Mouse (Mus musculus): ENCODE measurements around the gene Slc5a10.

Gene Slc5a10

DNA sequence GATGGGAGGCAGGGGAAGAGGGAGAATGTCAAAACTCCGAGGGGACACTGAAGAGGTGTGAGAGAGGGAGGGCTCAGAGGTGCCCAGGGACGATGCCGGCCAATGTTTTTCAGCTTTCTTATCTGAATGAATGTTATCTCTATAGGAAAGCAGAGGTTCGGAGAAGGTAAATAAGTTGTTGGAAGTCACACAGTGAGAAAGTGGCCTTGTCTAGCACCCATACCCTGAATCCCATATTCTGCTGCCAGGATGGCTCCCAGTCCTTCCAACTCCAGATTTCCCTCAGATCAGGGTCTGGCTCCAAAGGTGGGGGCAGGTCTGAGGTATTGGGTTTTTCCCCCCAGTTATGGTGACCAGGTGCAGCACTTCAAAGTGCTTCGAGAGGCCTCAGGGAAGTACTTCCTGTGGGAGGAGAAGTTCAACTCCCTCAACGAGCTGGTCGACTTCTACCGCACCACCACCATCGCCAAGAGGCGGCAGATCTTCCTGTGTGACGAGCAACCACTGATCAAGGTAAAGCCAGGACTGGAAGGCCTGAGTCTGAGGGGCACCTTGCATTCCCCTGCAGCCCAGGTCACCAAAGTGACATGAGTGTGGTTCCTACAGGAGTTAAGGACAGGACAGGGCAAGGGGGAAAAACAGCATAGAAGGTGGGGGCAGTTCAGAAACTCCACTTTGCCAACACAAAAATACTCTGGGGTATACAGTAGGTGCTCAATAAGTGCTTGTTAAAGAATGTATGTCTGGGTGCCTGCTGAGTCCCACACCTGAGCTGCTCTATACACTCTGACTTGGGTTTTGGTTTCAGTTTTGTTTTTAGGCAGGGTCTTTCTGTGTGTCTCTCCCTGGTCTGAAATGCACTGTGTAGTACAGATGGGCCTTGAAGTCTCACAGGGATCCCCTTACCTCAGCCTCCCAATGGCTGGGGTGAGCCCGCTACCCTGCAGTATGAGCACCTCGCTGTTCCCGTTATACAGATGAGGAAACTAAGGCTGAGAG is 50.8 kb downstream of the Slc5a10 start:
- in situ Hi-C loops (cut with MboI, MseI), result loop anchor here (5.0 kb wide), 1 partner anchor 33 kb away; no protein-coding TSS in a partner anchor

DNA sequence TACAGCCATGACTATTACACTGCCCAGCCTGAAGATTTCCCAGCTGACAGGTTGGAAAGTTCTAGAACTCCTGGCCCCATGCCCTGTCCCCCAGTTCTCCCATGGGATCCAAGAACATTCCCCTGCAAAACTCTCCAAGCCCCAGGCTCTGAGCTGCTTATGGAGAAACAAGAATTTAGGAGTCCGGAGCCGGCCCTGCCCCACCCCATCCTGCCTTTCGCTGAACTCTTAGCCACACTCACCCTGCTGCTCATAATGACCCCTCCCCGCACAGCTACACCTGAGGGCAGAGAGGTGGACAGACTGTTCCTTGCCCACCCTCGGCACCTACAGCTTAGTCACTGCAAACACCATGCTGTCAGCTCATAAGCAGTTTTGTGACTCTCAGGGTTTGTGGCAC is 52.8 kb downstream of the Slc5a10 start:
- in situ Hi-C loops (cut with MboI, MseI), result loop anchor here (5.0 kb wide), 1 partner anchor 35 kb away; no protein-coding TSS in a partner anchor

DNA sequence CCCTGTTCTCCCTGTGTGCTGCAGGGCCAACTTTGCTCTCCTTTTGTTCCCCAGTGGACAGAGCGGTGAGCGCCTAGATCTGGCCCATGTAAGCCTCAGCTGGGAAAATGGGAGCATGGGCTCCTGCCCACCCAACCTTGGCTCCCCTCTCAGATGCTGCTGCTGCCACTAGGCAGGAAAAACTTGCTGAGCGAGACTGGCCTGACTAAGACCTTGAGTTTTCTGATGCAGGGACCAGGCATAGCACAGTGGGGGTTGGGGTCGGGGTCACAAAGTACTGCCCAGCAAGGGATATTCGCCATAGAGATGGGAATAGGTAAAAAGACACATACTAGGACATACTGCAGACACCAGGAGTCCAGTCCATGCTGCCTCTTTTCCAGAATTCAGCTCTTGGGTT is 53.4 kb downstream of the Slc5a10 start:
- in situ Hi-C loops (cut with MboI, MseI), result loop anchor here (5.0 kb wide), 1 partner anchor 35 kb away; no protein-coding TSS in a partner anchor

DNA sequence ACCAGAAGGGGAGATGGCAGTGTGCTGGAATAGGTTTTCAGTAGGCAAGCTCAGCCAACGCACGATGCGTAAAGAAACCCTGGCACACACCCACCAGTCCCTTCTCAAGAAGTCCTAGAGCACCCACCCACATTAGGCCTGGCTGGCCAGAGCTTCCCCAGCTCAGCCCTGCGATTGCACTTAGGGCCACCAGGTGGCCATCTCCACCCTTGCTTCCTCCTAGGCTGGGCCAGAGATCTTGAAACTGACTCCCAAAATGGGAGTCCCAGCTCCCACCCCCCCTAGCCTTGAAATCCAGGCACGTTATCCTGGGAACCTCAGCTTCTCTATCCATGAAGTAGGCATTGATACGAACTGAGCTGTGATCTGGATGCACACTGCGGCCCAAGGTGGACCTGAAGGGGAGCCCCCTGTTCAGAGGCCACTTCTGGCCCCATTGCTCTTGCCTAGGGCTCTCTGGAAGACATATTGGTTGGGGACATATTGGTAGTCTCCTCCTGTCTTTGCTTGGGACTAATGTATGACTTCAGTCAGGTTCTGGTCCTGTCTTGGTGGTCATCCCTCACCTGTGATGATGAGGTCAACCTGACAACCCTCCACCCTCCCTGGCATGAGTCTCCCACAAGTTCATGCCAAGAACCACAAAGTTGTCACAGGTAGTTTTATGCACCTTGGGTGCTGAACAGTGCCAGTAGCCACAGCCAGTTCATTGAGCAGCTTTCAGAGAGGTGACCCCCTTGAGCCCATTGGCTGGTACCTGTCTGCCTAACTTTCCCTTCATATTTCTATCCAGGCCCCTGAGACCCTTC is 54.4 kb downstream of the Slc5a10 start:
- in situ Hi-C loops (cut with MboI, MseI), result loop anchor here (5.0 kb wide), 1 partner anchor 36 kb away; no protein-coding TSS in a partner anchor

DNA sequence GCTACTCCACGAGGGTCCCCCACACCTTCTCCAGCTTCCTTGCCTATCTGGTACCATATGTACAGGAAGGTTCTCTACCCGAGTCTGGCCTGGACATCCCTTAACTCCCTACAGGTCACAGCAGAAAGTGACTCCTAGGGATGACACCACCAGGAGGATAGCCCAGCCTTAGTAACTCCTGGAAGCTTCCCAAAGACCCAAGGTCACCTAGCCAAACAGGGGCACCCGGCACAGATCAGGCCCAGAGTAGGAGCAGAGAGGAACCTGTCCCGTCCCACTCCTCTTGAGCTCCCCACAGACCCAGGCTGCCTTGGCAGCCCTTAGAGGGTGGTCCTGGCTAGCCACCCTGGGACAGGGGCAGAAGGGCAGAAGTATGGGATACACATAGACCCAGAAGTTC is 55.2 kb downstream of the Slc5a10 start:
- in situ Hi-C loops (cut with MboI, MseI), result loop anchor here (5.0 kb wide), 1 partner anchor 37 kb away; no protein-coding TSS in a partner anchor

DNA sequence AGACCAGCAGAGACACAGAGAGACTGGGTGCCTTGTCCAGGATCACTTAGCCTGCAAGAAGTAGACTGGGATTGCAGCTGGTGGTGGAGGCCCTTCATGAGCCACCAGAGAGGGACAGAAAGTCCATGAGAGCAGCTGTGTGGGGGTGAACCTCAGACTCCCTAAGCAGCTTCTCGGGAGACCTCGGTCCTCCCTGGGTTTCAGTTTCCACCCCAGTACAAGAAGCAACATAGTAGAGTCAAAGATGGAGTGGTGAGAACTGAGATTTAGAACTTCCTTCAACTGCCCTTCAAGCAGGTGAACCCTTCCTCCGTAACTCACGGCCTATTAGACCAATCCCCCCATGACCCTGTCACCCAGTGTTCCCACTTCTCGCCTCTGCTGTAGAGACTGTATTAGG is 58.4 kb downstream of the Slc5a10 start:
- in situ Hi-C loops (cut with MboI, MseI), result loop anchor here (5.0 kb wide), 1 partner anchor 35 kb away; no protein-coding TSS in a partner anchor

DNA sequence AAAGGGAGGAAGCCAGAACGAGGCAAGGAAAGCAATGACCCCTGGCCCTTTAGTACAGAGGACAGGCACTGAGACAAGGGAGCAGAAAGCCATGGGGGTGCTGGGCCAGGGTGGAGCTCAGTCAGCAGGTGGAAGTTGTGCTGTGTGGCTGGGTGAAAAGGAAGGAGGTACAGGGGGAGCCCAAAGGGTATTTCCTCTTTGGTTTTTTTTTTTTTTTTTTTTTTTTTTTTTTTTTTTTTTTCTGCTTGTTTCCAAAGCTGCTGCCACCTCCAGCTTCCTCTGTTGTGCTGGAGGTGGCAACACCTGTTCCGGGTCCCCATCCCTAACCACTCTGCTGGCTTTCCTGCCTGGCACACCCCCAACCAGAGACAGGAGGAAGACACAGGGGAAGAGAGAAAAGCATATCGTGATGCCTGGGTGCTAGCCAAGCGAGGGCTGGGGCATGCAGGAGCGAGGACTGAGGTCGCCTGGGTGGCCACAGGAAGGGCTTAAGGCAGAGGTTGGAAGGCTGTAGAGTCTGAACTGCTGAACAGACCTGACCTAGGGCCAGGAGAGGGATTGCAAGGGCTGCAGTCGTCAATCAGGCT is 59.7 kb downstream of the Slc5a10 start:
- in situ Hi-C loops (cut with MboI, MseI), result loop anchor here (5.0 kb wide), 1 partner anchor 34 kb away; no protein-coding TSS in a partner anchor

DNA sequence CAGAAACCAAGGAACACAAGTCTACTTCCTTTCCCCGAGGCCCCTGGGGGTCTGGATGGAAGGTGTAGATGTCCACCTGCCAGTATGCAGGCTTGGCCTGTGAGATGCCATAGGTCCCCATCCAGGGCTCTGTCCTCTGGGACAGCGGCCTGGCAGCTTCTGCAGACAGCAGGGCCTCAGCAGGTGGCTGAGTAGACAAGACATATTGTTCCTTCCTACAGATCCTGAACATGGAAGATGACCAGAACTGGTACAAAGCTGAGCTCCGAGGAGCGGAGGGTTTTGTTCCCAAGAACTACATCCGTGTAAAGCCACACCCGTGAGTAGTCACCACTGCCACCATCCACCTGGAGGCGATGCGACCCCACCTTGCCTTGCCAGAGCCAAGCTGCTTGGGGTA is 60.6 kb downstream of the Slc5a10 start:
- in situ Hi-C loops (cut with MboI, MseI), result loop anchor here (5.0 kb wide), 1 partner anchor 33 kb away; no protein-coding TSS in a partner anchor

DNA sequence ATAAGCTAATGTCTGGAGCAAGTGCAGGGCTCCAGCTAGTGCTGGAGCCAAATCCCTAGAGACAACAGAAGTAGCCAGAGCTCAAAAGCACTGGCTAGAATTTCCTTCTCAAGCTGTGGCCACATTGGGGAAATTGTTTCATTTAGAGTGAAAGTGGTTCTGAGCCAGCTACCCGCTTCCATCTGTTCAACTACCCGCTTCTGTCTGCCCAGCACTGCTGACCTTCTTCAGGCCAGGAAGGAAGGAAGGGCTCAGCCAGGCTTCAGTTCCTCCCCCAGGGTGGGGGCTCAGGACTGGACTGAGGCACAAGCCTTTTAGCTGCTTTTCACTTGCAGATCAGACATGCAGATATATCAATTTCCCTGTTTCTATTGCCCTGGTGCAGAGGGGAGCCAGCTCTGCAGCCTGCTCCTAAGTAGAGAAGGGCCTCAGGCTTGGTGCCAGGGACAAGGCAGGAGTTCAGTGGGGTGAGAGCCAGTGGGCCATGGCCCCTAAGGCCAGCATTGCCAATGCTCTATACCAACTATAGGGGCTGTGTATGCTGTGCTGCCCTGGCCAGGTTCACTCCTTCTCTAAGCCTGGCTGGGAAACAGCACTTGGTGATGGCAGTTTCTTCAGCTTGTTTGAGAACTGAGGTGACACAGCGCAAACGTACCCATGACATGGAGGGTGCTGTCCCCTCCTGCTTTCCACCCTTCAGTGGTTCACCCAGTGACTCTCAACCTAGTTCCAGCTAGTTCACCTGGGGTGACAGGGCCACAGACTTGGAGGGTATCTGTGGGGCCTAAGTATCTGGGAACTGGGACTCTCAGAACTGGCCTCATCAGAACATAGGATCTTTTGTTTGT is 61.4 kb downstream of the Slc5a10 start:
- in situ Hi-C loops (cut with MboI, MseI), result no loop called here

DNA sequence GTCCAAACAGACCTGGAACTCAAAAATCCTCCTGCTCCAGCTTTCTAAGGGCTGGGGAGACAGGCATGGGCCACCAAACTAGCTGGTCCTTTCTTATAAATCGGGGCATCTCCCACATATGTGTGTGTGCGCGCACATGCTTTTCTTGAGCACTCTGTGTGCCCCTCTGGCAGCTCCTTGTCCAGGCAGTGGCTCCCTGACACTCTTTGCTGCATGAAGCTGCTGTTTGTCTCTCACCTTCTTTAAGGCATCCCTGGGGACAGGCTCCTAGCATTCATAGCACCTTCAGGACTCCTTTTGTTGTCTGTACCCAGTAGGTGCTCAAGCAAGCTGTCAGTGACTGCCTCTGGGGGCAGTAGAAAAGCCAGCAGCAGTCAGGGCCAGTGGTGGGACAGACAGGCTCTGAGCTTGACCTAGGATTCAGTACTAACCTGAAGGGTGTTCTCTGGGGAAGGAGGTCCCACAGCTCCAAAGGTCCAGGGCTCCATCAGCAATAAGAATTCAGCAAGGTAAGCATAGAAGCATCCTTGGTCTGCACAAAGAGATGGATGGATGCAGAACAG is 62.2 kb downstream of the Slc5a10 start:
- in situ Hi-C loops (cut with MboI, MseI), result no loop called here

DNA sequence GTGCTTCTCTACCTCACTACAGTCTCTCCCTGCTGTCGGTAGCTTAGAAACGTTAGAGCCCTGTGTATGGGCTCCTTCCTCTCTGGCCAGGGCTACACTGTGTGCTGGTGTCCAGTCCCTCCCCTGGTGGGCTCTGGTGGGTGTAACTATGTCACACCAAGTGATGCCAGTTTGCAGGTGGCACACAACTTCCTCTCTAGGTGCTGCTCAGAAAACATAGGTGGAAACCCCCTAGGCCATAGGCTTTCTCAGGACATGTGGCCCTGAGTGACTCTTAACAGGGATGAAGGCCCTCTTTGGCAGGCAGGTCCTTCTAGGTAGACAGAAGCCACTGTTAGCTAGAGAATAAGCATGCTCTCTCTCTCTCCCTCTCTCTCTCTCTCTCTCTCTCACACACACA is 63.2 kb downstream of the Slc5a10 start:
- in situ Hi-C loops (cut with MboI, MseI), result no loop called here

DNA sequence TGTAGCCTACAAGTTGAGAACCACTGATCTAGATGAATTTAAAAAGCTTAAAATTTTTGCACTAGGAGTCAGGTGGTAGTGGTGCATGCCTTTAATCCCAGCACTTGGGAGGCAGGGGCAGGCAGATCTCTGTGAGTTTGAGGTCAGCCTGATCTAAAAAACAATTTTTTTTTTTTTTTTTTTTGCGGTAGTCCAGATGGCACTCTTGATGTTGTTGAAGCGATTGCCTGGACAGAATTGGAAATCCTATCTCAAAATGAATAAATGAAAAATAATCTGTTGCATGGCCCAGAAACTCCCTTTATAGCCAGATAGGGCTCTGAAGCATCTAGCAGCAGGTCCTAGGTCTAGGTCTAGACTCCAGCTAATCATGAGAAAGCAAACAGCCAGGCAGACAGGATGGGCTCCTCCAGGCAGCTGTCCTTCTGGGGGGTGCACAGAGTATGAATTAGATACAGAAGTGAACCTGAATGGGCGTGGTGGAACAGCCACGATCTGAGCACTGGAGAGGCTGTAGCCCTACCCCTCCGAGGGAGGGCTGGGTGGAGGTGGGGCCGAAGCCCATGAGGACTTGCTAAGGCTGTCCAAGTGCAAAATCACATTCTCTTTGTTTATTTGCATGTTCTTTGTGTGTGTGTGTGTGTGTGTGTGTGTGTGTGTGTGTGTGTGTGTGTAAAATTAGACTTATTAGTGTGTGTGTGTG is 64.3 kb downstream of the Slc5a10 start:
- in situ Hi-C loops (cut with MboI, MseI), result no loop called here

DNA sequence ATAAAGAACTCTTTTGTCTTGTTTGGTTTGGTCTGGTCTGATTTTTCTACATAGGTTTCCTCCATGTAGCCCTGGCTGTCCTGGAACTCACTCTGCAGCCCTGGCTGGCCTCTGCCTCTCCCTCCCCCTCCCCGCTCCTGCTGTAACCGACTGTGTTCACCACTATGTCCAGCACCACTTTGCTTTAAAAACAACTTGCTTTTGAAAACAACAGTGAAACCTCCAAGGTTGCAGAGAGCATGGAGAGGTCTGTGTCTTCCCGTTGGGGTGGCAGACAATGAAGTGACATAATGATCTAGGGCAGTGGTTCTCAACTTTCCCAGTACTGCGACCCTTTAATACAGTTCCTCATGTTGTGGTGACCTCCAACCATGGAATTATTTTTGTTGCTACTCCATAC is 65.0 kb downstream of the Slc5a10 start:
- in situ Hi-C loops (cut with MboI, MseI), result no loop called here

DNA sequence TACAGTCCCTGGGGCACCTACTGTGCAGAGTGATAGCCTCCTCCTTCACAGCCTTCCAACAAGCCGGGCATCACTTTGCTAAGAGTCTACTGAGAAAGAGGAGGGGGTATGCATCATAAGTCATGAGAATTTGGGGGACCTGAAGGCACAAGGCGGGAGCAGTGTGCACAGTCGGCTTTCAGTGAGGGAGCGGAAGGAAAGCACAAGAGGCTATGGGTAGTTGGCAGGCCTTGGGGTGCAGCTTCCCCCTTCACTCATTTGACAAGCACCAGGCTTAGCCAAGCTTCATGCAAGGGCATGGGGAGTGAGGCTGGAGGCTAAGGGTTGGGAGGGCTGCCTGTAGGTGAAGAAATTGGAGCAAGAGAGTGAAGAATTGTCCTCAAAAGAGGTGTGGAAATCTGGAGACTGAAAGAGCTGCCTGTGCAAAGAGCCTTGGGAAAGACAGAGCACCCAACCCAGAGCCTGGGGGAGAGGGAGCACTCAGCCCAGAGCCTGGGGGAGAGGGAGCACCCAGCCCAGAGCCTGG is 65.8 kb downstream of the Slc5a10 start:
- in situ Hi-C loops (cut with MboI, MseI), result no loop called here

DNA sequence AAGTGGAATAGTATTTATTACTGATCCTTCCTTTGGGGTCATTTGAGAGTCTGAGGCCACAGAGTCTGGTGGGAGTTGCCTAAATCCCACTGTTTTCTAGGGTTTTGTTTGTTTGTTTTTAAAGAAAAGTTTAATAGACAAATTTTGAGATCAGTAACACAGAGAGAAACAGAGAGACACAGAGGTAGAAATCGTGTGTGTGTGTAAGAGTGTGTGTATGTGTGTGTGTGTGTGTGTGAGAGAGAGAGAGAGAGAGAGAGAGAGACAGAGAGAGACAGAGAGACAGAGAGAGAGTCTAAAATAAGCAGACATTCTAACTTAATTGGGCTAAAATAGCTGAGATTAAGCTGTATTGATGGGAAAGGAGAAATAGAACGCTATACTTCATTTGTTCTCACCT is 67.1 kb downstream of the Slc5a10 start:
- in situ Hi-C loops (cut with MboI, MseI), result no loop called here

DNA sequence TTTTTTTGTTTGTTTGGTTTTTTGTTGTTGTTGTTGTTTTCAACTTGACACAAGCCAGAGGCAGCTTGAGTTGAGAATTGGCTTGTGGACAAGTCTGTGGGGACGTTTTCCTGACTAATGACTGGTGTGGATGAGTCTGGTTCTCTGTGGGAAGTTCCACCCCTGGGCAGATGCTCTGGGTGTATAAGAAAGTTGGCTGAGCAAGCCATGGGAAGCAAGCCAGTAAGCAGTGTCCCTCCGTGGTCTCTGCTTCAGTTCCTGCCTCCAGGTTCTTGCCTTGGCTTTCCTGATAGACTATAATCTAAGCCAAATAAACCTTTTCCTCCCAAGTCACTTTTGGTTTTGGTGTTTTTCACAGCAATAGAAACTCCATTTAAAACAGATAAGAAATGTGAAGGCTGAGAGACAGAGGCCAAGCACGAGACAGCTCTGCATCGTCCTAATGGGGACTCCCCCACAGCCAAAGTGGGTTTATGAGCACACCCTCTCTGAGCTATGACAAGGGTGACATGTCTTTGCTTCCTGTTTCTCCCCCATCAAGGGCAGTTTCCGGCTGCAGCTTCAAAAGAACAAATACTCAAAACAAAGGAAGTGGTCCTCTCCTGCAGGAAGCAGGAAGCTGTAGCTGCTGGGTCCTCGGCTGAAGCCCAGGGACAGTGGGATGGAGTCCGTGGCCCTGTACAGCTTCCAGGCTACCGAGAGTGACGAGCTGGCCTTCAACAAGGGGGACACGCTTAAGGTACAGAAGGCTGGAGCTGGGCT is 67.8 kb downstream of the Slc5a10 start, which contains the start of gene Grap:
Gene Grap, plus strand, starts transcription at position 580 of the 762 bp plus-strand sequence.
- in situ Hi-C loops (cut with MboI, MseI), result no loop called here

DNA sequence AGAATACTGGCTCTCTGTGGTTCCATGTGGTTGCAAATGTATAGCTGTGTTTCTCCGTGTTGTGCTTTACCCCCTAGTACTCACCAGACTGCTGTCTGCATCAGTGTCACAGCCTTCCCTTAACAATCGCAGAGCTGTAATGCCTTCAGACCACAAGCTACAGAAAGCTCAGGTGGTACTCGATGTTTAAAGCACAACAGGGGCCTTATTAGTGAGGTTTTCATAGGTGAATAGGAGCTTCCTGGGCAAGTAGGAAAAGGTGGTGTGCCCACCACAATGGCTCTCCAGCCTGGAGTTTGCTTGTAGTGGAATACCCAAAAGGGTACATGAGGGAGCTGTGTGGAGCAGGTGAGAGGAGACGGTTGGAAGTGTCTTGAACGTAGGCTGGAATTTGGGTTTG is 68.4 kb downstream of the Slc5a10 start:
- in situ Hi-C loops (cut with MboI, MseI), result no loop called here

DNA sequence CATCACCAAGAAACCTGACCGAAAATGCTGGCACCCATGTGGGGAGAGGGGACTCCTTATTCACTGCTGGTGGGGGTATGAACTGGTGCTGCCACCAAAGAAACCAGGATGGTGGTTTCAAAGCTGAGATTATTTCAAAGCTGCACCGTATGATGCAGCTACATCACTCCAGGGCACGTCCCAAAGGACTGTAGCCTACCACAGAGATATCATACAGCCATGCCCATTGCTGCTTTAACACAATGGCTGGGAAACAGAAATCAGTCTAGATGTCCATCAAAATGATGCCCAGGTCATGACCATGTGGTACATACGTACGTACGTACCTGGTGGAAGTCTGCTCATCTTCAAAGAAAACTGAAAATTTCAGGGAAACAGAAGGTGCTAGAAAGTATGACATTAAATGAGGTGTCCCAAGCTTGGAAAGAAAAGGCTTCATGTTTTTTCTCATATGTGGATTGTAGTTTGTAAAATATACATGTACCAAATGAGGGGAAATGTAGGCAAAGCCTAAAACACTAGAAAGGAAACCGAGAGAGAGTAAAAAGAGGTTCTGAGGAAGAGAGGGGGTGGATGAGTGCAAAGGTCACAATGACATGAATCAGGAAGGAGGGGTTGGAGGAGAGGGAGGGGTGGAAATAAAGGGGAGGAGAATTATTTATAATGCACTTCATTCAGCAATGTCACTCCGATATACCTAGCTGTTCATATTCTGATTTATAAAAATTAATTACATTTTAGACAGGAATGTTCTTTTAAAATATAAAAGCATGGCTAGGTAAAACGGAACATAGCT is 70.0 kb downstream of the Slc5a10 start:
- in situ Hi-C loops (cut with MboI, MseI), result no loop called here

Data from T-helper 1 cell (primary cell).